Mouse (Mus musculus) left cerebral cortex, adult 6 months (tissue): ENCODE results near the gene Sppl2c. TPM values are rescaled to one million over a fixed set of nuclear protein-coding genes. Genes with fewer than 3 reads are reported as not detected.

Experiments used
- long read RNA-seq, 2 experiments: library from polyadenylated mRNA; unstranded; transcript quantifications; one replicate each; pipeline ENCODE4 v2.0.0; 2019 to 2020
- polyA plus RNA-seq: library from polyadenylated mRNA; unstranded; fragments of <200 nt; fragmentation: Nextera tagmentation; gene quantifications from 2 replicates; pipeline ENCODE4 v1.2.3, GENCODE M21; 2021

Sppl2c gene
- polyA plus RNA-seq = not detected in 2 replicates
- long read RNA-seq, experiment 1 = 0 reads
- long read RNA-seq, experiment 2 = 0 reads

GRCm38 (mm10) chr11:104186135-104186836 lies at the start of gene Sppl2c:
Sppl2c (plus strand) TSS chr11:104186327.

DNA sequence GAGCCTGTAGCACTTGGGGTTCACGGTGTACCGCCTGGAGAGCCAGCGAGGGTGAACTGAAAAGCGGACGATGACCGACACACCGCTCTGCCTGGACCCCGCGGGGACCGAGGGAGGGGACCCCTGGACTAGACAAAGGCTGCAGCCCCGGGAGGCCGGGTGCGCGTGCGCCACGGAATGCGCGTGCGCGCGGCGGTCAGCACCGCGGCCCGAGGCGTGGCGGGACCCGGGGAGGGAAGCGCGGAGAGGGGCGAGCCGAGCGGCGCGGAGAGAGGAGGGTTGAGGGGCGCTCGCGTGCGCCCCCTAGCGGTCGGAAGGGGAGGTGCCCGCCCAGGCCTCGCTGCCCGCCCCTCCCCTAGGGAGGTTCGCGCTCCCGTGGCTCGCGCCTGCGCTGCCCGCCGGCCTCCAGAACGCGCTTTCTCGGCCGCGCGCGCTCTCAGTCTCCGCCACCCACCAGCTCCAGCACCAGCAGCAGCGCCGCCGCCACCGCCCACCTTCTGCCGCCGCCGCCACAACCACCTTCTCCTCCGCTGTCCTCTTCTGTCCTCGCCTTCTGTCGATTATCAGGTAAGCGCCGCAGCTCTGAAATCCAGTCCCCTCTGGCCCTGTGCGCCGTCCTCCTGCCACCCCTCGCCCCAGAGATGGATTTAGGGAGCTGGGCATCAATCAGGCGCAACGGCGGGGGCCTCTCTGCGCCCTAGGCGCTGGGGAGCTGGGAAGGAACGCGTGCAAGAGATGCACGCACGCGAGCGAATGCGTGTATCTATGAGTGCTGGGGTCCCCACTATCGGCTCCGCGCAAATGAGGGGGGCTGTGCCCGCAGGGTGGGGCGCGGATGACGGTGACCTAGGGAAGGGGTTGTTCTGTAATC lies 45.1 kb downstream of the Sppl2c start, which contains the start of gene Mapt:
Mapt (plus strand) TSS at position 350 of the 871 bp plus-strand sequence.

Other genes starting within 250 kb of the Sppl2c start
- gene Nsf, start 232.3 kb upstream of the Sppl2c start, polyA plus RNA-seq = 176 and 237 TPM in 2 replicates
- 37.0 and 44.4 TPM in 2 replicates for gene Arf2, start 219.6 kb upstream of the Sppl2c start, polyA plus RNA-seq
- 10.0 and 11.6 TPM in 2 replicates for gene Crhr1, start 53.5 kb upstream of the Sppl2c start, polyA plus RNA-seq
- gene Mapt, start 45.1 kb downstream of the Sppl2c start, polyA plus RNA-seq = 226 and 255 TPM in 2 replicates